ENCODE assay signal across 14 mouse cellular contexts in the genomic region with DNA sequence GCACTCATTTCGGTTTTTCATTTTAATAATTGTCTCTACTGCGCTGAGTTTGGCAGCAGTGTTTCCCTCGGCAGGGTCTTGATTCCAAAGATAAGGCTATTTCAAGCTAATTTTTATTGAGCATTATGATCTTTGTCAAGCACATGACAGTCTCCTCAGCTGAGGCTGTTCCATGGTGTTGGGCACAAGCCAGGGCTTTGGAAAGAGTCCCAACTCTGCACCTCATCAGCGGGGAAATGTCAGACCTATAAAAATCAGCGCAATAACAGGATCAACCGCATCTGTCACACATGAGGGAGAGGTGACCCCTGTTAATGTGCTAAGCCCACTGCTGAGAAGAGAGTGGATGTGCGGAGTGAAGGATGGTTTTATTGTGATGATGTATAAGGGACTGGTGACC.
DNase-seq lines count a peak whose midpoint lies in the region; ATAC-seq lines count a peak whose summit lies in the region.
"Had no signal": no experiment of that assay in that cellular context is flagged by ENCODE, and none has a peak within 500 bp of the region (broad histone marks: within the 10 kb centered on the region; RNA-seq: fewer than 3 reads in every experiment).

No protein-coding gene starts in this region.

- WGBS in forebrain, embryonic 14.5 days, result 76% methylated on average over 7 of the region's 7 CpGs
- WGBS in forebrain, embryonic 13.5 days, result 76% methylated on average over 7 of the region's 7 CpGs
- WGBS in lung, embryonic 15.5 days, result 45% methylated on average over 7 of the region's 7 CpGs

- no peaks in the 10 kb centered on the region for H3K27me3 ChIP-seq in forebrain, embryonic 14.5 days (replicated peaks; ENCODE audit: control insufficient read depth, insufficient read depth, low read length)
- H3K27me3 ChIP-seq in forebrain, embryonic 13.5 days, result no peaks in the 10 kb centered on the region
- no peaks in the 10 kb centered on the region for H3K27me3 ChIP-seq in lung, embryonic 15.5 days
- H3K27me3 ChIP-seq: liver, embryonic 12.5 days; midbrain, embryonic 15.5 days had no signal

- no peaks in the 10 kb centered on the region for H3K36me3 ChIP-seq in forebrain, embryonic 14.5 days (ENCODE audit: control insufficient read depth, insufficient read depth, low read length)
- no peaks in the 10 kb centered on the region for H3K36me3 ChIP-seq in forebrain, embryonic 13.5 days (ENCODE audit: poor library complexity, severe bottlenecking)
- H3K36me3 ChIP-seq in lung, embryonic 15.5 days, result no peaks in the 10 kb centered on the region
- H3K36me3 ChIP-seq: hindbrain, embryonic 10.5 days; limb, embryonic 10.5 days; liver, embryonic 12.5 days; midbrain, embryonic 15.5 days had no signal

- H3K27ac ChIP-seq in forebrain, embryonic 14.5 days (ENCODE audit: low read depth, low read length), result no peak overlapping the region
- H3K27ac ChIP-seq in forebrain, embryonic 13.5 days, result no peak overlapping the region
- no peak overlapping the region for H3K27ac ChIP-seq in lung, embryonic 15.5 days
- H3K27ac ChIP-seq: hindbrain, embryonic 10.5 days; limb, embryonic 10.5 days; liver, embryonic 12.5 days; midbrain, embryonic 15.5 days had no signal

- ATAC-seq in forebrain, embryonic 14.5 days, result no peak
- ATAC-seq in forebrain, embryonic 13.5 days, result no peak
- peak; percentile 35; the same call in 1 of the 2 replicates for ATAC-seq in lung, embryonic 15.5 days (ENCODE audit: borderline replicate concordance, extremely low read depth, low FRiP score, low TSS enrichment)
- ATAC-seq: CD4-positive, CD25-positive, alpha-beta regulatory T cell, adult 4 months; liver, embryonic 12.5 days; midbrain, embryonic 15.5 days had no signal

- H3K4me3 ChIP-seq in forebrain, embryonic 14.5 days (ENCODE audit: low read depth, low read length), result no peak overlapping the region
- no peak overlapping the region for H3K4me3 ChIP-seq in forebrain, embryonic 13.5 days
- no peak overlapping the region for H3K4me3 ChIP-seq in lung, embryonic 15.5 days
- H3K4me3 ChIP-seq: hindbrain, embryonic 10.5 days; limb, embryonic 10.5 days; liver, embryonic 12.5 days; midbrain, embryonic 15.5 days had no signal

- H3K9me3 ChIP-seq in forebrain, embryonic 14.5 days (replicated peaks; ENCODE audit: control insufficient read depth, low read length), result 0 out of 2 replicates have a peak, but pooled peaks cover 2% of the 10 kb centered on the region
- no peaks in the 10 kb centered on the region for H3K9me3 ChIP-seq in forebrain, embryonic 13.5 days (replicated peaks)
- no peaks in the 10 kb centered on the region for H3K9me3 ChIP-seq in lung, embryonic 15.5 days
- H3K9me3 ChIP-seq: hindbrain, embryonic 10.5 days; limb, embryonic 10.5 days; midbrain, embryonic 15.5 days had no signal

- H3K4me2 ChIP-seq in forebrain, embryonic 14.5 days (ENCODE audit: low read length), result no peak overlapping the region
- no peak overlapping the region for H3K4me2 ChIP-seq in forebrain, embryonic 13.5 days
- H3K4me2 ChIP-seq in lung, embryonic 15.5 days, result no peak overlapping the region
- H3K4me2 ChIP-seq: liver, embryonic 12.5 days; midbrain, embryonic 15.5 days had no signal

- H3K4me1 ChIP-seq in forebrain, embryonic 14.5 days (ENCODE audit: control insufficient read depth, insufficient read depth, low read length), result no peaks in the 10 kb centered on the region
- H3K4me1 ChIP-seq in forebrain, embryonic 13.5 days, result no peaks in the 10 kb centered on the region
- no peaks in the 10 kb centered on the region for H3K4me1 ChIP-seq in lung, embryonic 15.5 days
- H3K4me1 ChIP-seq: hindbrain, embryonic 10.5 days; limb, embryonic 10.5 days; liver, embryonic 12.5 days; midbrain, embryonic 15.5 days had no signal

- H3K9ac ChIP-seq in forebrain, embryonic 14.5 days (ENCODE audit: low read length), result no peak overlapping the region
- H3K9ac ChIP-seq in forebrain, embryonic 13.5 days, result no peak overlapping the region
- no peak overlapping the region for H3K9ac ChIP-seq in lung, embryonic 15.5 days
- H3K9ac ChIP-seq: liver, embryonic 12.5 days; midbrain, embryonic 15.5 days had no signal

- peak; percentile 23 for DNase-seq in forebrain, embryonic 14.5 days (ENCODE audit: low spot score)
- DNase-seq in lung, postnatal 25 days (ENCODE audit: low spot score), result no peak
- DNase-seq in layer of hippocampus, adult 18-20 months (ENCODE audit: low spot score in 2 of 2), result peak; percentile 32 to 63
- DNase-seq in layer of hippocampus, adult 9-11 months, result peak; percentile 23
- DNase-seq in adipocyte (ENCODE audit: low spot score), result no peak
- DNase-seq: gastrocnemius, postnatal 10 days; thymus, adult 2 months had no signal

Comparison
In these comparisons a context has a peak if more than half of its experiments do, and no peak if none do; other contexts are left out.
1. DNase-seq: peak in forebrain, embryonic 14.5 days (single experiment), layer of hippocampus, adult 18-20 months (2 of 2) and layer of hippocampus, adult 9-11 months (single experiment); none in lung, postnatal 25 days (single experiment) and adipocyte (single experiment).